Mouse (Mus musculus): ENCODE results near the gene Brd3. TPM values are rescaled to one million over a fixed set of nuclear protein-coding genes. Genes with fewer than 3 reads are reported as not detected.
A peak's percentile ranks its signal among the peaks of the same experiment; 100 is the strongest.

The Brd3 gene
- polyA plus RNA-seq, 1 experiment from 2014 or later: 85.4 TPM

- Histone ChIP-seq H3K36me3 (ENCODE audit: control insufficient read depth, insufficient read depth, low read length) (no peaks in the 10 kb centered on the region), H3K4me1 (ENCODE audit: control insufficient read depth, insufficient read depth, low read length) (peaks cover 49% of the 10 kb centered on the region), H3K27ac (ENCODE audit: low read length) (no peak overlapping the region), H3K4me2 (ENCODE audit: low read depth, low read length) (no peak overlapping the region), H3K27me3 (ENCODE audit: control insufficient read depth, insufficient read depth, low read length) (no peaks in the 10 kb centered on the region), H3K9me3 (replicated peaks; ENCODE audit: control insufficient read depth, low read length) (no peaks in the 10 kb centered on the region), H3K9ac (ENCODE audit: low read length) (no peak overlapping the region), H3K4me3 (replicated peaks; ENCODE audit: low read length) (no peak overlapping the region)
- ATAC-seq (ENCODE audit: insufficient read depth, low FRiP score): no peak
- WGBS: 78% methylated on average over 5 of the region's 5 CpGs
These were observed 100.5 kb downstream of the Brd3 start for GRCm38 (mm10) chr2:27406928-27407327.

- ATAC-seq (ENCODE audit: insufficient read depth, low FRiP score): no peak
- whole genome bisulfite sequencing: 46% methylated on average over 5 of the region's 5 CpGs
- H3K9me3 ChIP-seq (replicated peaks; ENCODE audit: control insufficient read depth, low read length): no peaks in the 10 kb centered on the region
- H3K4me1 ChIP-seq (ENCODE audit: control insufficient read depth, insufficient read depth, low read length): peaks cover 34% of the 10 kb centered on the region
- no peaks in the 10 kb centered on the region for H3K27me3 ChIP-seq (ENCODE audit: control insufficient read depth, insufficient read depth, low read length)
- H3K4me3 ChIP-seq (replicated peaks; ENCODE audit: low read length): no peak overlapping the region
- H3K27ac ChIP-seq (ENCODE audit: low read length): peak overlapping the region; percentile 31
- H3K4me2 ChIP-seq (ENCODE audit: low read depth, low read length): no peak overlapping the region
- H3K36me3 ChIP-seq (ENCODE audit: control insufficient read depth, insufficient read depth, low read length): no peaks in the 10 kb centered on the region
- 0 out of 2 replicates have a peak overlapping the region, but pooled peaks have one; percentile 28 for H3K9ac ChIP-seq (ENCODE audit: low read length)
These were observed 102.2 kb downstream of the Brd3 start for GRCm38 (mm10) chr2:27405094-27405884.

DNA sequence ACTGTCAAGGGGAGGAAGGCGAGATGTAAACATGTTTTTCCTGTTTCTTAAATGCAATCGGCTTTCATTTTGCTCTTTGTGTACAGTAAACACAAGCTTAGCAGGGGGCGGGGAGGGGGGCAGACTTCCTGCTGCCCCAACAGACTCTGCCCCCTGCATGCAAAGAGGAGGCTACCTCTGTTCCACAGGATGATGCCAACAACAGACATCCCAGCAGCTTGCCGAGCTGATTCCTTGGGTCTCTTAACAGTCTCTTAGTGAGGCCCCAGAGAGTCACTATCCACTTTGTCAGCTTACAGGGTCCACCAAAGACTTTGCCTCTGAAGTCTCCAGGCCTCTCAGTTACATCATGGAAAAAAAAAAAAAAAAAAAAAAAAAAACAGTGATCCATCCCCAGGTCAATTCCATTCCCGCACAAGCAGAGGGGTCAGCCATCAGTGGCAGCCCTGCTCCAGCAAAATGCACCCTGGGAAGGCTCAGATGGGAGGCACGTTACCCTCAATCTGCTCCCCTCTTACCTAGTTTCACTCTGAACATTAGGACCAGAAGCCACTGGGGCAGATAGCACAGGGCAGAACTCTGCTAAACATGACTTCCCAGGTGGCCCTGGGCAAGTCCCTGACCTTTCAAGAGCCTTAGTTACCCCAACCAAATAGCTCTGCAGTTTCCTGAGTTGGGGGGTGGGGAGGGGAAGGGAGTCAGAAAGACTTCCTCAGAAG is 102.9 kb downstream of the Brd3 start:
- H3K27ac ChIP-seq (ENCODE audit: low read length): peak overlapping the region; percentile 14; the same call in 1 of the 2 replicates
- H3K4me2 ChIP-seq (ENCODE audit: low read depth, low read length): no peak overlapping the region
- no peak overlapping the region for H3K4me3 ChIP-seq (replicated peaks; ENCODE audit: low read length)
- ATAC-seq (ENCODE audit: insufficient read depth, low FRiP score): no peak
- no peak overlapping the region for H3K9ac ChIP-seq (ENCODE audit: low read length)
- no peaks in the 10 kb centered on the region for H3K36me3 ChIP-seq (ENCODE audit: control insufficient read depth, insufficient read depth, low read length)
- WGBS: 45% methylated on average over 6 of the region's 6 CpGs
- H3K4me1 ChIP-seq (ENCODE audit: control insufficient read depth, insufficient read depth, low read length): peaks cover 34% of the 10 kb centered on the region
- no peaks in the 10 kb centered on the region for H3K27me3 ChIP-seq (ENCODE audit: control insufficient read depth, insufficient read depth, low read length)
- H3K9me3 ChIP-seq (replicated peaks; ENCODE audit: control insufficient read depth, low read length): peaks cover 2% of the 10 kb centered on the region; the same call in 1 of the 2 replicates

- Histone ChIP-seq H3K4me2 (ENCODE audit: low read depth, low read length) (no peak overlapping the region), H3K9me3 (replicated peaks; ENCODE audit: control insufficient read depth, low read length) (peaks cover 7% of the 10 kb centered on the region; the same call in 1 of the 2 replicates)
- WGBS: 70% methylated on average over 2 of the region's 2 CpGs
These were observed 105.9 kb downstream of the Brd3 start for GRCm38 (mm10) chr2:27401544-27401943.

GRCm38 (mm10) chr2:27400083-27400482 is 107.4 kb downstream of the Brd3 start:
- Histone ChIP-seq H3K27ac (ENCODE audit: low read length) (no peak overlapping the region), H3K9ac (ENCODE audit: low read length) (no peak overlapping the region), H3K4me2 (ENCODE audit: low read depth, low read length) (no peak overlapping the region), H3K9me3 (replicated peaks; ENCODE audit: control insufficient read depth, low read length) (peaks cover 7% of the 10 kb centered on the region; the same call in 1 of the 2 replicates), H3K36me3 (ENCODE audit: control insufficient read depth, insufficient read depth, low read length) (no peaks in the 10 kb centered on the region), H3K4me1 (ENCODE audit: control insufficient read depth, insufficient read depth, low read length) (peaks cover 16% of the 10 kb centered on the region), H3K27me3 (ENCODE audit: control insufficient read depth, insufficient read depth, low read length) (no peaks in the 10 kb centered on the region), H3K4me3 (replicated peaks; ENCODE audit: low read length) (no peak overlapping the region)
- 94% methylated on average over 2 of the region's 2 CpGs for WGBS
- no peak for ATAC-seq (ENCODE audit: insufficient read depth, low FRiP score)

More at GRCm38 (mm10) chr2:27401544-27401943, 105.9 kb downstream of the Brd3 start:
- H3K9ac ChIP-seq (ENCODE audit: low read length): no peak overlapping the region
- ATAC-seq (ENCODE audit: insufficient read depth, low FRiP score): no peak
- H3K27ac ChIP-seq (ENCODE audit: low read length): no peak overlapping the region
- H3K4me1 ChIP-seq (ENCODE audit: control insufficient read depth, insufficient read depth, low read length): peaks cover 28% of the 10 kb centered on the region
- H3K4me3 ChIP-seq (replicated peaks; ENCODE audit: low read length): no peak overlapping the region
- H3K36me3 ChIP-seq (ENCODE audit: control insufficient read depth, insufficient read depth, low read length): no peaks in the 10 kb centered on the region
- H3K27me3 ChIP-seq (ENCODE audit: control insufficient read depth, insufficient read depth, low read length): no peaks in the 10 kb centered on the region

DNA sequence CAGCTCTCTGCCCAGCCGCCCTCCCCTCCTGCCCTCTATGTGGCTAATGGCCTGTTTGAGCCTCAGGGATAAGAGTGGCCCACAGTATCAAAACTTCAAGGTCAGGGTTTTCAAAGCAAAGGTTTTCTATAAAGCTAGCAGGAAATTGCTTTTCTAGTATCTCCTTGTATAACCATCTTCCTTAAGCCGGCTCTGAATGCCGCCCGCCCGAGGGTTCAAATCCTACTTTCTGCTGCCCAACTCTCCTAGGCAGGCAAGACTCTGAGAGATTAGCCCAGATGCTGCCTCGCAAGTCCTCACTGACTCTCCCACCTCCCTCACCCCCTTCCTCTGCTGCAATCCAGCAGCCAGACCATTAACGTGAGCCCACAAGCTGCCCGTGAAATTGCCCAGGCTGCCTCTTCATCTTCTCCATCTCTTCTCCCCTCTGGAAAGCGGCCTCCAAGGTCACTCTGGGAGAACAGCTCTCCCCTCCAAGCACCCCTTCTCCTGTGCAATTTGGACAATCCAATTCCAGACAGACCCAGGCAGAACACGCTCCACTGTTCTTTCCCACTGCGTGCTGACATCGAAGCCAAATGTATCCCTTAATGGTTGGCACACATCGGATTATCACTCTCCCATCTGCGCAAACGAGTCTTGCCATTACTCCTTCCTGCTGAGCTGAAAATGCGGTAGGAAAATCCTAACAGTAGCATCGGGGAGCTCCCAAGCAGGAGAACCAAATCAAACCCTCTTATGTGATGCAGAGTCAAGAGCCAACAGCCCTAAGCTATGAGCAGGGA is 110.6 kb downstream of the Brd3 start:
- no peak overlapping the region for H3K4me2 ChIP-seq (ENCODE audit: low read depth, low read length)
- peaks cover 7% of the 10 kb centered on the region; the same call in 1 of the 2 replicates for H3K9me3 ChIP-seq (replicated peaks; ENCODE audit: control insufficient read depth, low read length)
- H3K4me1 ChIP-seq (ENCODE audit: control insufficient read depth, insufficient read depth, low read length): peaks cover 11% of the 10 kb centered on the region
- no peak for ATAC-seq (ENCODE audit: insufficient read depth, low FRiP score)
- no peak overlapping the region for H3K4me3 ChIP-seq (replicated peaks; ENCODE audit: low read length)
- H3K27me3 ChIP-seq (ENCODE audit: control insufficient read depth, insufficient read depth, low read length): no peaks in the 10 kb centered on the region
- no peak overlapping the region for H3K27ac ChIP-seq (ENCODE audit: low read length)
- 68% methylated on average over 17 of the region's 17 CpGs for WGBS
- no peaks in the 10 kb centered on the region for H3K36me3 ChIP-seq (ENCODE audit: control insufficient read depth, insufficient read depth, low read length)
- no peak overlapping the region for H3K9ac ChIP-seq (ENCODE audit: low read length)

Small RNAs within 50 kb of the gene (microRNA-seq; reads per million reads assigned to microRNA genes)
- gene Gm24049 (not detected), gene Mir7578 (not detected)

Other genes starting within 250 kb of the Brd3 start
- gene Vav2, start 80.6 kb downstream of the Brd3 start, polyA plus RNA-seq (2015; fragmentation: Nextera tagmentation; extraction: Ambion mirVana): 6.5 and 6.8 TPM in 2 replicates
- gene Brd3os, start 65.3 kb downstream of the Brd3 start, polyA plus RNA-seq (2015; fragmentation: Nextera tagmentation; extraction: Ambion mirVana): 7.6 and 7.7 TPM in 2 replicates
- 45.6 TPM in 2 replicates for gene Wdr5, start 7.5 kb upstream of the Brd3 start, polyA plus RNA-seq (2015; fragmentation: Nextera tagmentation; extraction: Ambion mirVana)
- gene Rxra, start 168.8 kb upstream of the Brd3 start, polyA plus RNA-seq (2015; fragmentation: Nextera tagmentation; extraction: Ambion mirVana): 11.9 and 12.4 TPM in 2 replicates

Data from stomach, embryonic 16.5 days (tissue).